Mouse (Mus musculus): Measurements from ENCODE around the gene Pole.

DNA sequence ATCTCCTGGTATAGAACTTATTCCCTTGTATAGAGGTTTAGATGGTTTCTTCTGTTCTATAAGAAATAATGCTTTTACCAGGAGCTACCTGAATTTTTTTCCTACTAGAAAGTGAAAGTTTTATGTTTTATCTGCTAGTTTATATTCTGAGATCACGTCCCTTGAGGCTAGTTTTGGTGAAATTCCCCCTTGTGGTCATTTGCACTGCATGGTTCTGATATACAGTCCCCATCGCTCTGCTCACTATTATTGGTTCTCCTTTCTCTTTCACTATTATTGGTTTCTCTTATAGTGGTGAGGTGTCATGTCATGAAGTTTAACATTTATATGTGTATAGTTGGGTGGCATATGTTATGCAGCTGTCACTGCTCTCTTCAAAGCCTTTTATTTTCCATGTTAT, 14.5 kb downstream of the Pole start:
- TF ChIP-seq CTCF (IDR thresholded peaks at IDR 0.05; ENCODE audit: low read depth, low read length) (no peak), POLR2A (IDR thresholded peaks at IDR 0.05; ENCODE audit: borderline replicate concordance, low read depth, low read length) (no peak)

Data from bone marrow macrophage, adult 2 months (primary cell).